Mouse (Mus musculus): ENCODE measurements around the gene Rap1gds1.
A peak's percentile ranks its signal among the peaks of the same experiment; 100 is the strongest.

Gene Rap1gds1

GRCm38 (mm10) chr3:139074484-139075211 lies at the start of gene Rap1gds1:
TSS of gene Rap1gds1 (minus strand) at chr3:139075201.
- peak; percentile 70 to 78 for DNase-seq

GRCm38 (mm10) chr3:139118446-139118845 lies 43.4 kb upstream of the Rap1gds1 start:
- DNase-seq, result no peak

GRCm38 (mm10) chr3:139116733-139117337 lies 41.8 kb upstream of the Rap1gds1 start:
- DNase-seq, result no peak

GRCm38 (mm10) chr3:139112335-139112973 lies 37.5 kb upstream of the Rap1gds1 start:
- no peak for DNase-seq

GRCm38 (mm10) chr3:139111877-139112276 lies 36.9 kb upstream of the Rap1gds1 start:
- DNase-seq, result no peak

GRCm38 (mm10) chr3:139108176-139108575 lies 33.2 kb upstream of the Rap1gds1 start:
- no peak for DNase-seq

- no peak for DNase-seq
Observed at GRCm38 (mm10) chr3:139103914-139104313, 28.9 kb upstream of the Rap1gds1 start.

GRCm38 (mm10) chr3:139103346-139103745 lies 28.3 kb upstream of the Rap1gds1 start:
- DNase-seq, result no peak

- DNase-seq, result no peak
Observed at GRCm38 (mm10) chr3:139101941-139102340, 26.9 kb upstream of the Rap1gds1 start.

- DNase-seq, result no peak
Observed at GRCm38 (mm10) chr3:139099284-139099683, 24.3 kb upstream of the Rap1gds1 start.

GRCm38 (mm10) chr3:139095894-139096293 lies 20.9 kb upstream of the Rap1gds1 start:
- DNase-seq, result no peak

GRCm38 (mm10) chr3:139088526-139088925 lies 13.5 kb upstream of the Rap1gds1 start:
- no peak for DNase-seq

GRCm38 (mm10) chr3:139083778-139084539 lies 9.0 kb upstream of the Rap1gds1 start:
- no peak for DNase-seq

GRCm38 (mm10) chr3:139079831-139080230 lies 4.8 kb upstream of the Rap1gds1 start:
- no peak for DNase-seq

GRCm38 (mm10) chr3:139078010-139078409 lies 3.0 kb upstream of the Rap1gds1 start:
- no peak for DNase-seq

GRCm38 (mm10) chr3:139076059-139076455 lies 1.1 kb upstream of the Rap1gds1 start:
- no peak for DNase-seq

GRCm38 (mm10) chr3:139075333-139076058 lies 495 bp upstream of the Rap1gds1 start:
- DNase-seq, result peak; percentile 93 to 95

GRCm38 (mm10) chr3:139073801-139074483 lies 1.1 kb downstream of the Rap1gds1 start:
- DNase-seq, result no peak

- DNase-seq, result no peak
Observed at GRCm38 (mm10) chr3:139069539-139069938, 5.5 kb downstream of the Rap1gds1 start.

GRCm38 (mm10) chr3:139064076-139064475 lies 10.9 kb downstream of the Rap1gds1 start:
- no peak for DNase-seq

- no peak for DNase-seq
Observed at GRCm38 (mm10) chr3:139062088-139062487, 12.9 kb downstream of the Rap1gds1 start.

Measured in thymus, postnatal 36 days (tissue).